Mouse (Mus musculus) right cerebral cortex, adult 18-20 months (tissue): ENCODE data around the gene Dpep1.
"Not testable (repeated sequence)": the region's sequence is repeated elsewhere in the genome, so short reads cannot be mapped to it uniquely, and the experiment has no call there.

Source experiments
- DNase-seq: peaks from one replicate; pipeline ENCODE4 v3.0.0; 2022; ENCODE audit warnings: mixed read lengths

The Dpep1 gene

GRCm38 (mm10) chr8:123185566-123186409 is at the start of gene Dpep1:
Dpep1 (plus strand) TSS chr8:123186242.
- no peak for DNase-seq

GRCm38 (mm10) chr8:123136287-123136686 is 49.8 kb upstream of the Dpep1 start:
- DNase-seq: no peak

GRCm38 (mm10) chr8:123137645-123138077 is 48.4 kb upstream of the Dpep1 start:
- peak; percentile 73 for DNase-seq

GRCm38 (mm10) chr8:123138741-123139140 is 47.3 kb upstream of the Dpep1 start:
- DNase-seq: no peak

- peak; percentile 79 for DNase-seq
Measured at GRCm38 (mm10) chr8:123141741-123142462, 44.1 kb upstream of the Dpep1 start.

- DNase-seq: no peak
Measured at GRCm38 (mm10) chr8:123145279-123145678, 40.8 kb upstream of the Dpep1 start.

- no peak for DNase-seq
Measured at GRCm38 (mm10) chr8:123146390-123146789, 39.7 kb upstream of the Dpep1 start.

GRCm38 (mm10) chr8:123150737-123151171 is 35.3 kb upstream of the Dpep1 start:
- DNase-seq: peak; percentile 48

- DNase-seq: no peak
Measured at GRCm38 (mm10) chr8:123155177-123155576, 30.9 kb upstream of the Dpep1 start.

- no peak for DNase-seq
Measured at GRCm38 (mm10) chr8:123156070-123156773, 29.8 kb upstream of the Dpep1 start.

GRCm38 (mm10) chr8:123157888-123158465 is 28.1 kb upstream of the Dpep1 start, which contains the start of gene Sult5a1:
Sult5a1 (minus strand) TSS chr8:123158315.
- DNase-seq: no peak

GRCm38 (mm10) chr8:123181391-123181790 is 4.7 kb upstream of the Dpep1 start:
- DNase-seq: no peak

GRCm38 (mm10) chr8:123188006-123188405 is 2.0 kb downstream of the Dpep1 start:
- DNase-seq: no peak

- no peak for DNase-seq
Measured at GRCm38 (mm10) chr8:123188841-123189240, 2.8 kb downstream of the Dpep1 start.

GRCm38 (mm10) chr8:123190678-123191077 is 4.6 kb downstream of the Dpep1 start:
- DNase-seq: peak; percentile 82

GRCm38 (mm10) chr8:123191908-123192307 is 5.9 kb downstream of the Dpep1 start:
- no peak for DNase-seq

GRCm38 (mm10) chr8:123193771-123194170 is 7.7 kb downstream of the Dpep1 start:
- no peak for DNase-seq

GRCm38 (mm10) chr8:123197016-123197415 is 11.0 kb downstream of the Dpep1 start:
- DNase-seq: not testable (repeated sequence)

GRCm38 (mm10) chr8:123199864-123200263 is 13.8 kb downstream of the Dpep1 start:
- DNase-seq: no peak

GRCm38 (mm10) chr8:123202288-123202687 is 16.2 kb downstream of the Dpep1 start:
- peak; percentile 52 for DNase-seq

GRCm38 (mm10) chr8:123203571-123203970 is 17.5 kb downstream of the Dpep1 start:
- DNase-seq: no peak

GRCm38 (mm10) chr8:123211876-123212275 is 25.8 kb downstream of the Dpep1 start:
- DNase-seq: no peak
